Mouse (Mus musculus): ENCODE data around the gene Rfx8. TPM values are rescaled to one million over a fixed set of nuclear protein-coding genes. Genes with fewer than 3 reads are reported as not detected.

Rfx8 gene
- polyA plus RNA-seq, 1 experiment from 2014 or later = 0.09 TPM

GRCm38 (mm10) chr1:39713300-39713699 is 7.5 kb downstream of the Rfx8 start:
- peak overlapping the region; percentile 45; the same call in 1 of the 2 replicates for H3K27ac ChIP-seq (replicated peaks)
- no peaks in the 10 kb centered on the region for H3K27me3 ChIP-seq
- no peak overlapping the region for H3K4me3 ChIP-seq (replicated peaks)
- H3K4me1 ChIP-seq (replicated peaks) = 0 out of 2 replicates have a peak, but pooled peaks cover 5% of the 10 kb centered on the region
- H3K9me3 ChIP-seq (replicated peaks) = no peaks in the 10 kb centered on the region
- no peak for ATAC-seq (ENCODE audit: insufficient read depth)
- H3K4me2 ChIP-seq = no peak overlapping the region
- 49% methylated on average over 8 of the region's 8 CpGs for WGBS (ENCODE audit: insufficient replicate concordance)
- H3K36me3 ChIP-seq (replicated peaks) = no peaks in the 10 kb centered on the region
- no peak overlapping the region for H3K9ac ChIP-seq

- Histone ChIP-seq H3K4me2 (no peak overlapping the region), H3K27me3 (no peaks in the 10 kb centered on the region), H3K9ac (no peak overlapping the region), H3K4me1 (replicated peaks) (0 out of 2 replicates have a peak, but pooled peaks cover 5% of the 10 kb centered on the region), H3K27ac (replicated peaks) (no peak overlapping the region), H3K4me3 (replicated peaks) (no peak overlapping the region), H3K9me3 (replicated peaks) (no peaks in the 10 kb centered on the region), H3K36me3 (replicated peaks) (no peaks in the 10 kb centered on the region)
- 68% methylated on average over 7 of the region's 7 CpGs for WGBS (ENCODE audit: insufficient replicate concordance)
- no peak for ATAC-seq (ENCODE audit: insufficient read depth)
Observed at GRCm38 (mm10) chr1:39712261-39712660, 8.5 kb downstream of the Rfx8 start.

GRCm38 (mm10) chr1:39710604-39711003 is 10.2 kb downstream of the Rfx8 start:
- H3K4me3 ChIP-seq (replicated peaks) = no peak overlapping the region
- H3K4me1 ChIP-seq (replicated peaks) = 0 out of 2 replicates have a peak, but pooled peaks cover 5% of the 10 kb centered on the region
- H3K4me2 ChIP-seq = no peak overlapping the region
- H3K27ac ChIP-seq (replicated peaks) = no peak overlapping the region
- H3K9me3 ChIP-seq (replicated peaks) = no peaks in the 10 kb centered on the region
- H3K27me3 ChIP-seq = no peaks in the 10 kb centered on the region
- H3K36me3 ChIP-seq (replicated peaks) = no peaks in the 10 kb centered on the region
- 54% methylated on average over 4 of the region's 4 CpGs for WGBS (ENCODE audit: insufficient replicate concordance)
- no peak overlapping the region for H3K9ac ChIP-seq
- no peak for ATAC-seq (ENCODE audit: insufficient read depth)

DNA sequence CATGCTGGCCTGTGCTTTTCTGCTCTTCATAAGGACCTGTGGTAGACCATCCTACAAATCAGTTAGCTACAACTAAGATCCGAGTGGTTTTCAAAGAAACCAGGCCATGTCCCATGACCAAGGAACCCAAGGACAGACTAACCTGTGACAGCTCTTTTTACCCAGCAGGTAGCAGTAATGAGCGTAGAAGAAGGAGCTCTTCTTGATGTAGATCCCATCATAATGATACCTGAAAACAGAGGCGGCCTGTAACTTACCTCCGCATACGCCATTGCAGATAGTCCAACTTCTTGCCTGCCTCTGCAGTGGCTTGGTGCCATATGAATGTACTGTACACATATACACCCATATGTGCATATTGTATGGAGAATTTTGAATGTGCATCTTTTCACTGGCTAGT is 10.8 kb downstream of the Rfx8 start:
- 79% methylated on average over 5 of the region's 5 CpGs for WGBS (ENCODE audit: insufficient replicate concordance)
- Histone ChIP-seq H3K4me1 (replicated peaks) (0 out of 2 replicates have a peak, but pooled peaks cover 5% of the 10 kb centered on the region), H3K9ac (no peak overlapping the region), H3K36me3 (replicated peaks) (no peaks in the 10 kb centered on the region), H3K9me3 (replicated peaks) (no peaks in the 10 kb centered on the region), H3K27ac (replicated peaks) (no peak overlapping the region), H3K4me3 (replicated peaks) (no peak overlapping the region), H3K27me3 (no peaks in the 10 kb centered on the region), H3K4me2 (no peak overlapping the region)
- no peak for ATAC-seq (ENCODE audit: insufficient read depth)

GRCm38 (mm10) chr1:39708778-39709177 is 12.0 kb downstream of the Rfx8 start:
- no peak for ATAC-seq (ENCODE audit: insufficient read depth)
- Histone ChIP-seq H3K9ac (no peak overlapping the region), H3K4me2 (no peak overlapping the region), H3K36me3 (replicated peaks) (no peaks in the 10 kb centered on the region), H3K27me3 (no peaks in the 10 kb centered on the region), H3K4me3 (replicated peaks) (no peak overlapping the region), H3K9me3 (replicated peaks) (no peaks in the 10 kb centered on the region), H3K27ac (replicated peaks) (no peak overlapping the region), H3K4me1 (replicated peaks) (0 out of 2 replicates have a peak, but pooled peaks cover 3% of the 10 kb centered on the region)
- WGBS (ENCODE audit: insufficient replicate concordance) = 57% methylated on average over 5 of the region's 5 CpGs

DNA sequence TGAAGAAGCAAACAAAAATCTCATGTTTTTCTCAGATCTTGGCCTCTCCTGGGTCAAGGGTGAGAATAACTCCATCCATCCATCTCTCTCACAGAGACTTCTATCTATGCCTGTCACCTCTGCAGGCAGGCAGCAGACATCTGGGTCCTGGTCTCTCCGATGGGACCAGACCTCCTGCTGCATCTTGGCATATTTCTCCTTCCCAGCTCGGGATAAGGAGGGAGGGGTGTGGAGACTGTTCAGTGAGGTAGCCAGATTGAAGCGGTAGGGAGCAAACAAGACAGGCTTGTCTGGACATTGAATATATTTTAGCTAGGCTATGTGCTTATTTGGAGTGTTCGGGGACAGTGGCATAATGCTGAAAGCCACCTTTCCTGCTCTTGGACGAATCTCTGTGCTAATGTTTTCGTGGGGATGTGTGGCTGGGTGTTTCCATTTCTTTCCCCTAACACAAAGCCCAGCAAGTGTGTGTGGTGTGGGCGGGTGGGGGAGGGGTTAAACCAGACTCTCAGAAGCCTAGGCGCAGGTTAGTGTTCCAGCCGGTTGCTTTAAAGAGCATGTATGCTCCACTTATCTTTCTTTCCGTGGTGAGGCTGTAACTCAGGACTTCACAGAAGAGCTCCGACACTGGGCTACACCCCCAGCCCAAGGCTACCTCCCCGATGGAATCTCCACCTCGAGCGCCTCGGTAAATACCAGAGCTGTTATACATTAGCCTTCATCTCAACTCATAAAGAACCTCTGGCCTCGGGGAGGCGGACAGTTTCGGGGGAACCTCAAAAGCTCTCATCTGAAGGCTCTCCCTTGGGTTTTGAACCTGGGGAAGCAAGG is 18.4 kb downstream of the Rfx8 start:
- Histone ChIP-seq H3K4me2 (no peak overlapping the region), H3K4me1 (replicated peaks) (no peaks in the 10 kb centered on the region), H3K4me3 (replicated peaks) (no peak overlapping the region), H3K27me3 (no peaks in the 10 kb centered on the region), H3K36me3 (replicated peaks) (no peaks in the 10 kb centered on the region), H3K9ac (no peak overlapping the region), H3K9me3 (replicated peaks) (no peaks in the 10 kb centered on the region), H3K27ac (replicated peaks) (no peak overlapping the region)
- ATAC-seq (ENCODE audit: insufficient read depth) = no peak
- 36% methylated on average over 18 of the region's 18 CpGs for WGBS (ENCODE audit: insufficient replicate concordance)

- Histone ChIP-seq H3K4me3 (replicated peaks) (no peak overlapping the region), H3K4me2 (no peak overlapping the region), H3K9me3 (replicated peaks) (no peaks in the 10 kb centered on the region), H3K4me1 (replicated peaks) (no peaks in the 10 kb centered on the region), H3K27me3 (no peaks in the 10 kb centered on the region), H3K27ac (replicated peaks) (no peak overlapping the region), H3K9ac (no peak overlapping the region), H3K36me3 (replicated peaks) (no peaks in the 10 kb centered on the region)
- no peak for ATAC-seq (ENCODE audit: insufficient read depth)
- 31% methylated on average over 9 of the region's 9 CpGs for WGBS (ENCODE audit: insufficient replicate concordance)
Observed at GRCm38 (mm10) chr1:39701274-39701602, 19.6 kb downstream of the Rfx8 start.

DNA sequence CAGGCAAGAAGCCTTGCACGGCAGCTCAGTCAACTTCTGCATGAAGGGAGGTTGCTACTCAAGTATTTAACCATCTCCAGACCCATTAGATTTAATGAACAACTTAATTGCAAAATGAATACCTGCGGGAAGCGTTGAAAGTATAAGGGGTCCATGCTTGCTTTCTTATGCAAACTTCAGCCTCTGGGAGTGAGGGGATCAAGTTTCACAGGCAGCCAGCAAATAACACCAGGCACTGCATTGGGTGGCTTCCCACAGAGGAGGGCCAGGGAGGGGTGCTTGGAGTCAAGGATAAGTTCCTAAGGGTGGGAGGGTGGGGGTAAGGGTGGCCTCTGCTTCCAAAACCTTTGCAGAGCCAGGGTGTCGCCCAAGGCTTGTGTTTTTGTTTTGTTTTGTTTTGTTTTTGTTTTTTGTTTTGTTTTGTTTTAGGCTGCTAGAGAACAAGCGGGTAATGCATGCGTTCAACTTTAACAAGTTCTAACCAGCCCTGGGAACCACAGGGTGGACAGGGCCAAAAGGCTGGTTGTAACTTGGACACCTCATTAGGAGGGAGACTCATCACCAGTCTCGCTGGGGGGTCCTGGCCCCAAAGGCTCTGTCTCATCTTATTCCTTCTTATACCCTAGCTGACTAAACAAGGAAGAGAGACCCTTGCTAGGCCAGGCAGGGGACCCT is 20.1 kb downstream of the Rfx8 start:
- Histone ChIP-seq H3K36me3 (replicated peaks) (no peaks in the 10 kb centered on the region), H3K9me3 (replicated peaks) (no peaks in the 10 kb centered on the region), H3K4me3 (replicated peaks) (no peak overlapping the region), H3K9ac (no peak overlapping the region), H3K4me1 (replicated peaks) (no peaks in the 10 kb centered on the region), H3K4me2 (no peak overlapping the region), H3K27ac (replicated peaks) (no peak overlapping the region), H3K27me3 (no peaks in the 10 kb centered on the region)
- WGBS (ENCODE audit: insufficient replicate concordance) = 62% methylated on average over 7 of the region's 7 CpGs
- ATAC-seq (ENCODE audit: insufficient read depth) = no peak

DNA sequence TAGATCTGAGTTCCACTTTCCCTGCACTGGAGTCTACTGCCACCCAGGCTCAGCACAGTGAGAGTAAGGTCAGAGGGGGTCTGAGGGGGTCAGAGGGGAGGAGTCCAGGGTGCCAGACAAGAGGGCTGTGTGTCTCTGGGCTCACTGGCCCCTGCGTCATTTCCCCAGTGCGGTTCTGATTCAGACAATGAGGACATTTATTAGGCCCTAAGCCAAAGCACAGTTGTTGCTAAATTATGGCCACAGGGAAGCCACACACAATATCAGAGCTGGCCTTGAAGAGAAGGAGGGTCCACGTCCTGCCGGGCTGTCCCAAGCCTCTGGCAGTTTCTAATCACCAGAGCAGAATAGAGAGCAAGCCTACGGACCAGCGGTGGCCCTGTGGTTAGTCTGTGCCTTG is 22.3 kb downstream of the Rfx8 start:
- Histone ChIP-seq H3K36me3 (replicated peaks) (no peaks in the 10 kb centered on the region), H3K9ac (no peak overlapping the region), H3K4me3 (replicated peaks) (no peak overlapping the region), H3K4me2 (no peak overlapping the region), H3K9me3 (replicated peaks) (no peaks in the 10 kb centered on the region), H3K27me3 (no peaks in the 10 kb centered on the region), H3K27ac (replicated peaks) (no peak overlapping the region), H3K4me1 (replicated peaks) (no peaks in the 10 kb centered on the region)
- 57% methylated on average over 6 of the region's 6 CpGs for WGBS (ENCODE audit: insufficient replicate concordance)
- no peak for ATAC-seq (ENCODE audit: insufficient read depth)

DNA sequence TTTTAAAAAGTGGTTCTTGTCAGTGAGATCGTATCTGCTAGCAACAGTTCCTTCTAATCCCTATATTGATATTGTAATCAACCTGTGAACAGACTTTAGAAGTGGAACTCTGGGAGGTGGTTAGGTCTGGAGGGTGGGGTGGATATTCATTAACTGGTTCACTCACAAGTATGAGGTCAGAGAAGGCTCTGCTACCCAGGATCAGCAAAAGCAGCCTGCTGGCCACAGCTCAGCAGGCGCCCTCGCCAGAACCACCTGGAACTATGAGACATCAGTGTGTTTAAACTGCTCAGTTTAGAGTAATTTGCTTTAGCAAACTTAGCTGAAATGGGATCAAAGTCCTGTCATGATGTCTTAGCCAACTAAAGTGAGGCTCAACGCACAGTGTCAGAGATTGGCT is 25.6 kb downstream of the Rfx8 start:
- Histone ChIP-seq H3K4me2 (no peak overlapping the region), H3K36me3 (replicated peaks) (no peaks in the 10 kb centered on the region), H3K9me3 (replicated peaks) (no peaks in the 10 kb centered on the region), H3K27ac (replicated peaks) (0 out of 2 replicates have a peak overlapping the region, but pooled peaks have one; percentile 43), H3K27me3 (no peaks in the 10 kb centered on the region), H3K9ac (no peak overlapping the region), H3K4me3 (replicated peaks) (no peak overlapping the region), H3K4me1 (replicated peaks) (no peaks in the 10 kb centered on the region)
- WGBS (ENCODE audit: insufficient replicate concordance) = 53% methylated on average over 4 of the region's 4 CpGs
- no peak for ATAC-seq (ENCODE audit: insufficient read depth)

GRCm38 (mm10) chr1:39694756-39695155 is 26.0 kb downstream of the Rfx8 start:
- no peaks in the 10 kb centered on the region for H3K27me3 ChIP-seq
- WGBS (ENCODE audit: insufficient replicate concordance) = 48% methylated on average over 7 of the region's 7 CpGs
- ATAC-seq (ENCODE audit: insufficient read depth) = no peak

More at GRCm38 (mm10) chr1:39694756-39695155, 26.0 kb downstream of the Rfx8 start:
- Histone ChIP-seq H3K9me3 (replicated peaks) (no peaks in the 10 kb centered on the region), H3K9ac (no peak overlapping the region), H3K4me2 (no peak overlapping the region), H3K4me3 (replicated peaks) (no peak overlapping the region), H3K27ac (replicated peaks) (no peak overlapping the region), H3K4me1 (replicated peaks) (no peaks in the 10 kb centered on the region), H3K36me3 (replicated peaks) (no peaks in the 10 kb centered on the region)

Measured in liver, embryonic 15.5 days (tissue).